Mouse (Mus musculus): ENCODE results near the gene AC140267.1.
A peak's percentile ranks its signal among the peaks of the same experiment; 100 is the strongest.

The AC140267.1 gene

GRCm38 (mm10) chr15:80266281-80266680 is 30.6 kb downstream of the AC140267.1 start:
- H3K27me3 ChIP-seq (ENCODE audit: control insufficient read depth, insufficient read depth, low read length, poor library complexity, severe bottlenecking): no peaks in the 10 kb centered on the region; the same call in 1 of the 2 replicates
- peak; percentile 89 for DNase-seq (ENCODE audit: low read depth, low spot score)
- H3K36me3 ChIP-seq (ENCODE audit: control insufficient read depth, insufficient read depth, low read length, poor library complexity, severe bottlenecking): no peaks in the 10 kb centered on the region

- Histone ChIP-seq H3K36me3 (ENCODE audit: control insufficient read depth, insufficient read depth, low read length, poor library complexity, severe bottlenecking) (no peaks in the 10 kb centered on the region), H3K27me3 (ENCODE audit: control insufficient read depth, insufficient read depth, low read length, poor library complexity, severe bottlenecking) (no peaks in the 10 kb centered on the region; the same call in 1 of the 2 replicates)
- no peak for DNase-seq (ENCODE audit: low read depth, low spot score)
Observed at GRCm38 (mm10) chr15:80271858-80272396, 36.3 kb downstream of the AC140267.1 start.

- Histone ChIP-seq H3K27me3 (ENCODE audit: control insufficient read depth, insufficient read depth, low read length, poor library complexity, severe bottlenecking) (no peaks in the 10 kb centered on the region), H3K36me3 (ENCODE audit: control insufficient read depth, insufficient read depth, low read length, poor library complexity, severe bottlenecking) (no peaks in the 10 kb centered on the region)
- DNase-seq (ENCODE audit: low read depth, low spot score): peak; percentile 42
Observed at GRCm38 (mm10) chr15:80277107-80277506, 41.5 kb downstream of the AC140267.1 start.

- H3K36me3 ChIP-seq (ENCODE audit: control insufficient read depth, insufficient read depth, low read length, poor library complexity, severe bottlenecking): no peaks in the 10 kb centered on the region
- peak; percentile 74 for DNase-seq (ENCODE audit: low read depth, low spot score)
Observed at GRCm38 (mm10) chr15:80277625-80278024, 42.0 kb downstream of the AC140267.1 start.

GRCm38 (mm10) chr15:80278121-80278759 is 42.6 kb downstream of the AC140267.1 start:
- no peaks in the 10 kb centered on the region for H3K36me3 ChIP-seq (ENCODE audit: control insufficient read depth, insufficient read depth, low read length, poor library complexity, severe bottlenecking)
- H3K27me3 ChIP-seq (ENCODE audit: control insufficient read depth, insufficient read depth, low read length, poor library complexity, severe bottlenecking): no peaks in the 10 kb centered on the region
- DNase-seq (ENCODE audit: low read depth, low spot score): no peak

More at GRCm38 (mm10) chr15:80277625-80278024, 42.0 kb downstream of the AC140267.1 start:
- no peaks in the 10 kb centered on the region for H3K27me3 ChIP-seq (ENCODE audit: control insufficient read depth, insufficient read depth, low read length, poor library complexity, severe bottlenecking)

DNA sequence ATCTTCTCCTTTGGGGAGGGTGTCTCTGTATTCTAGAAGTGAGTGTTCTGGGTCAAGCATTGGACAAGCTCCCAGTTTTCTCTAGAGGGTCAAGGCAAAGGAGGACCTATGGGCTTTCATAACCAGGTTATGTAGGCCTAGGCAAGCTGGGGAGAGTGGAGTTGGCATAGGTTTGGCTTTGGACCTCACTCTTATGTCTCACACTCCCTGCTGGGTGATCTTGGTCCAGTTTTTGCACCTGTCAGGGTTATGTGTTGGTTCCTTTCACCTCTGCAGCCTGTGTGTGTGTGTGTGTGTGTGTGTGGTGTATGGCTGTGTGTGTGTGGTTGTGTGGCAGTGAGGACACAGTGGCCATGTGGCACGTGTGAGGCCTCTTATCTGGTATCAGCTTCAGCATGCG is 43.4 kb downstream of the AC140267.1 start:
- no peaks in the 10 kb centered on the region for H3K36me3 ChIP-seq (ENCODE audit: control insufficient read depth, insufficient read depth, low read length, poor library complexity, severe bottlenecking)
- no peaks in the 10 kb centered on the region for H3K27me3 ChIP-seq (ENCODE audit: control insufficient read depth, insufficient read depth, low read length, poor library complexity, severe bottlenecking)
- no peak for DNase-seq (ENCODE audit: low read depth, low spot score)

GRCm38 (mm10) chr15:80280646-80281045 is 45.0 kb downstream of the AC140267.1 start:
- peak; percentile 63 for DNase-seq (ENCODE audit: low read depth, low spot score)

More at GRCm38 (mm10) chr15:80280646-80281045, 45.0 kb downstream of the AC140267.1 start:
- H3K36me3 ChIP-seq (ENCODE audit: control insufficient read depth, insufficient read depth, low read length, poor library complexity, severe bottlenecking): no peaks in the 10 kb centered on the region
- H3K27me3 ChIP-seq (ENCODE audit: control insufficient read depth, insufficient read depth, low read length, poor library complexity, severe bottlenecking): no peaks in the 10 kb centered on the region
